Mouse (Mus musculus) left cerebral cortex, adult 9 months (tissue): ENCODE measurements at regions not wholly inside any gene's neighbourhood (a gene's known extent, or its start where the extent isn't known, plus 50 kb on each side); places are given as distances from the start of the nearest gene placed in this dataset.

Experiments
- DNase-seq, 2 experiments: peaks; one replicate each; pipeline ENCODE4 v3.0.0; 2022; ENCODE audit warnings: low spot score in 2 of 2

DNA sequence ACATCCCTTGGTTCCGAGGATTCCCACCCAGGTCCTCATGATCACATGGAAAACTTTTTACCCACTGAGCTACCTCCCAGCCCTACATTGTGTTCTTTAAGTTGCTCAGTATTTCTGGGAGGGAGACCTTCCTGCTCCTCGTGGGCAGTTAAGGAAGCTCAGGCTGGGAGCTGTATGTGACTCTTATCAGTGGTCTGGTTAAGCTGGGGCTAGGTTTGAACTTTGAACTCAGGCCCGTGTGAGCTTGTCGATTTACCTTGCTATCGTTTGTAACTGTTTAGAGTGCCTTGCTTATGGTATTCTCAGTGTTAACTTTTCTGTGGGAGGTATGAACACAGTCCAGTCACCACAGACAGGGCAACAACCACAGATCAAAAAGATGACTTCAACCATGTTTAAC lies 68.4 kb upstream of the Tpm1 start:
- DNase-seq = no peak

DNA sequence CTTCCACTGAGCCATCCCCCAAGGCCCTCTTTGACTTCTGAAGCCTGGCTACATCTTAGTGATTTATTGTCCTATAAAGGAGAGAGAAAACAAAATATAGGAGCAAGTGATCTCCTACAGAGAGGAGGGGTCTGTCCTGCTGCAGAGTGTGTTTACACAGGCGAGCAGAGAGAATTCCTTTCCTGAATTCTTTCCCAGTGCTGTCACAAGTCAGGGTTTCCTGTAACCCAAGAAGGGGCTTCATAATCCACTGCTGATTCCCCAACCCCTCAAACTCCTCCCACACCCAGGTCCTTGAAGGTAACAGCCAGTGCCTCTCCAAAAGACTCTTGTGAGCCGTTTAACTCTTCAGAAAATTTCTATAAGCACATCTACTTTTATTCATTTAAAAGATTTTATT lies 66.8 kb upstream of the Tpm1 start:
- DNase-seq = no peak

- no peak for DNase-seq
These were observed 64.9 kb upstream of the Tpm1 start for GRCm38 (mm10) chr9:67114099-67114498.

- no peak for DNase-seq
These were observed 62.8 kb upstream of the Tpm1 start for GRCm38 (mm10) chr9:67111836-67112584.

DNA sequence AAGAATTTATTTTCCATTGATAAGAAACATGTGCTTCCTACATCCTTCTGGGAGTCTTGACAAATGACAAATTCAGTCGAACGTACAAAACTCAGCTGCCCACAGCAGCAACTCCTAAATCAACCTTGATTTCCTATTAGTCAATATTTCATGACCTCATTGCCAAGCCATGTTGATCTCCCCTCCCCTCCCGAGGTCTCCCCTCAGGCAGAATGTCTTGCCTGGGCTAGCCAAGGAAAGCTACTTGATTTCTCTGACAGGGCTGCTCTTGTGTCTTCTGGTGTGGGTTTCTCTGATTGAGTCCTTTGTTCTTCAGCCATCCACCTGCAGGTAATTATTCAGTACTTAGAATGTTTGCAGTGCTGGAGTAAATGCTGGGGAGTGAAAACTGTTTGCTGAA lies 58.7 kb upstream of the Tpm1 start:
- no peak for DNase-seq

GRCm38 (mm10) chr9:67105867-67106266 lies 56.7 kb upstream of the Tpm1 start:
- no peak for DNase-seq

DNA sequence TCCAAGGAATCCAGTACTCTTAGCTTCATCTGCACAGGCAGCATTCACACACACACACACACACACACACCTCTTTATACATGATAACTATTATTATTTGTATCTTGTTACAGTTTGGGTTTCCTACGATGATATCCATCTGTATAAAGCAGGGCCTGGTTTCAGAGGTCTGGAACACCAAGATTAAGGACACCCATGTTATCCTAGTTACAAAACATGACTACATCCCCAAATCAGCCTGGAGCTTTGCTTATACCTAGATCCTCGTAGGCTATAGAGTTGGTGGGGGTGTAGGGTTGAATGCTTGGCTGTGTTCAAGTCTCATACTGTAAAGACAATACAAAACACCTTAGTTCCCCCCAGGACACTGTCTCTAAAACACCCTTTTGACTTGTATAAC lies 56.0 kb upstream of the Tpm1 start:
- DNase-seq = no peak

- DNase-seq = no peak
These were observed 55.4 kb upstream of the Tpm1 start for GRCm38 (mm10) chr9:67104616-67105015.

GRCm38 (mm10) chr9:67102578-67102977 lies 53.4 kb upstream of the Tpm1 start:
- no peak for DNase-seq

GRCm38 (mm10) chr9:67099471-67099870 lies 50.3 kb upstream of the Tpm1 start:
- no peak for DNase-seq
